Mouse (Mus musculus) spleen, adult 2 months (tissue): Measurements from ENCODE around the gene Krt80.

Experiments used
- CTCF ChIP-seq: fragments of 200-500 bp; IDR thresholded peaks from 2 replicates; pipeline ENCODE4 v1.5.1; 2011; ENCODE audit warnings: mild to moderate bottlenecking, inconsistent platforms; ENCODE audit not compliant: insufficient read depth, insufficient read length, insufficient replicate concordance; ENCODE audit errors: extremely low read depth
- POLR2A ChIP-seq: fragments of 200-500 bp; IDR thresholded peaks from 2 replicates; pipeline ENCODE4 v1.6.1; 2011; ENCODE audit warnings: low read depth, low read length, inconsistent platforms

DNA sequence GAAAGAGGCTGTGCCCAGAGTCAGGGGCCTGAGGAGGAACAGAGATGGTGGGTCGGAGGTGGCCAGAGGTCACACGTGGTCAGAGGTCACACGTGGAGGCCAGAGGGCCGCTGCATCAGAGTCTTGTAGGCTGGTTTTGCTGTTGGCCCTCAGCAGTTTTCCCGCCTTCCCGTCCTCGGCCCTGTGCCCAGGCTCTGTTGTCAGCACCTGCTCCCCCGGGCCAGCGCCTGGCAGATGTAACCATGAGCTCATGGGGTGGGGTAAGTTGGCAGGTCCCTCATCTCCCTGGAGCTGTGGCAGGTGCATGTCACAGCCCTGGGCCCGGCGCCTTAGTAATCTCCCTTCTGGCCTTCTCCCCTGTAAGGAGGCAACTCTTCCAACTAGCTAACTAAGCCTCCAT, 12.8 kb upstream of the Krt80 start:
- TF ChIP-seq CTCF (no peak), POLR2A (no peak)
